Mouse (Mus musculus) kidney, embryonic 15.5 days (tissue): ENCODE data around the gene Nol10. TPM values are rescaled to one million over a fixed set of nuclear protein-coding genes. Genes with fewer than 3 reads are reported as not detected.
A peak's percentile ranks its signal among the peaks of the same experiment; 100 is the strongest.

Experiments
- ATAC-seq: fragments of 200-750 bp; cut with Nextera tagmentation; replicated peaks from 2 replicates; pipeline ENCODE4 v1.8.0; 2017; ENCODE audit warnings: moderate TSS enrichment; ENCODE audit not compliant: low FRiP score
- H3K27ac ChIP-seq: fragments of 300-500 bp; sonication (generic); 2 replicates; pipeline ENCODE4 v1.5.1; 2015; ENCODE audit warnings: mild to moderate bottlenecking, inconsistent platforms
- H3K27me3 ChIP-seq: fragments of 300-500 bp; sonication (generic); 2 replicates; pipeline ENCODE4 v1.6.1; 2015; ENCODE audit warnings: inconsistent platforms
- H3K36me3 ChIP-seq: fragments of 300-500 bp; sonication (generic); 2 replicates; pipeline ENCODE4 v1.6.1; 2015; ENCODE audit warnings: inconsistent platforms
- H3K4me1 ChIP-seq: fragments of 300-500 bp; sonication (generic); 2 replicates; pipeline ENCODE4 v1.6.1; 2015; ENCODE audit warnings: inconsistent platforms
- H3K4me2 ChIP-seq: fragments of 300-500 bp; sonication (generic); 2 replicates; pipeline ENCODE4 v1.6.1; 2015; ENCODE audit warnings: moderate library complexity, mild to moderate bottlenecking, inconsistent platforms
- H3K4me3 ChIP-seq: fragments of 300-500 bp; sonication (generic); replicated peaks from 2 replicates; pipeline ENCODE4 v1.5.1; 2015; ENCODE audit warnings: mild to moderate bottlenecking, inconsistent platforms
- H3K9ac ChIP-seq: fragments of 300-500 bp; sonication (generic); 2 replicates; pipeline ENCODE4 v1.6.1; 2015; ENCODE audit warnings: mild to moderate bottlenecking, inconsistent platforms
- H3K9me3 ChIP-seq: fragments of 300-500 bp; sonication (generic); replicated peaks from 2 replicates; pipeline ENCODE4 v1.6.1; 2016; ENCODE audit warnings: inconsistent platforms
- WGBS: fragments of 180-500 bp; shearing (Covaris S2); methylation state at CpG from one replicate; pipeline ENCODE4 v1.1.7; 2015; ENCODE audit warnings: mixed read lengths; 5-methylcytosine and 5-hydroxymethylcytosine counted together
- polyA plus RNA-seq: library from polyadenylated mRNA; unstranded; fragments of >200 nt; fragmentation: Nextera tagmentation; extraction: Ambion mirVana; gene quantifications from 2 replicates; pipeline ENCODE4 v1.2.1, GENCODE M21; 2015

Gene Nol10
- polyA plus RNA-seq, 1 experiment from 2014 or later, result 28.2 TPM

GRCm38 (mm10) chr12:17390510-17390909 is 42.3 kb downstream of the Nol10 start:
- peaks cover 22% of the 10 kb centered on the region for H3K4me1 ChIP-seq
- no peak overlapping the region for H3K4me2 ChIP-seq
- no peak overlapping the region for H3K9ac ChIP-seq
- H3K9me3 ChIP-seq, result no peaks in the 10 kb centered on the region
- WGBS, result 50% methylated on average over 4 of the region's 4 CpGs
- peaks cover 23% of the 10 kb centered on the region for H3K36me3 ChIP-seq
- no peaks in the 10 kb centered on the region for H3K27me3 ChIP-seq
- no peak for ATAC-seq
- peak overlapping the region; percentile 37; the same call in 1 of the 2 replicates for H3K27ac ChIP-seq
- no peak overlapping the region for H3K4me3 ChIP-seq

GRCm38 (mm10) chr12:17393148-17393547 is 44.9 kb downstream of the Nol10 start:
- ATAC-seq, result no peak
- Histone ChIP-seq H3K4me2 (no peak overlapping the region), H3K4me1 (peaks cover 4% of the 10 kb centered on the region; the same call in 1 of the 2 replicates), H3K4me3 (no peak overlapping the region), H3K9ac (no peak overlapping the region), H3K27me3 (no peaks in the 10 kb centered on the region), H3K27ac (no peak overlapping the region), H3K9me3 (no peaks in the 10 kb centered on the region), H3K36me3 (peaks cover 19% of the 10 kb centered on the region)
- WGBS, result 79% methylated on average over 13 of the region's 13 CpGs

- H3K27me3 ChIP-seq, result no peaks in the 10 kb centered on the region
- WGBS, result 77% methylated on average over 2 of the region's 2 CpGs
- no peak overlapping the region for H3K27ac ChIP-seq
- H3K4me3 ChIP-seq, result no peak overlapping the region
- ATAC-seq, result no peak
- H3K36me3 ChIP-seq, result peaks cover 30% of the 10 kb centered on the region
- H3K4me1 ChIP-seq, result 0 out of 2 replicates have a peak, but pooled peaks cover 3% of the 10 kb centered on the region
- no peak overlapping the region for H3K4me2 ChIP-seq
- H3K9me3 ChIP-seq, result no peaks in the 10 kb centered on the region
- H3K9ac ChIP-seq, result no peak overlapping the region
Observed at GRCm38 (mm10) chr12:17397150-17397549, 48.9 kb downstream of the Nol10 start.

GRCm38 (mm10) chr12:17401419-17401818 is 53.2 kb downstream of the Nol10 start:
- Histone ChIP-seq H3K9ac (no peak overlapping the region), H3K27ac (no peak overlapping the region), H3K4me2 (no peak overlapping the region), H3K27me3 (no peaks in the 10 kb centered on the region), H3K9me3 (no peaks in the 10 kb centered on the region), H3K4me3 (no peak overlapping the region), H3K36me3 (peaks cover 49% of the 10 kb centered on the region), H3K4me1 (0 out of 2 replicates have a peak, but pooled peaks cover 3% of the 10 kb centered on the region)
- 89% methylated on average over 1 of the region's 1 CpGs for WGBS
- ATAC-seq, result no peak

GRCm38 (mm10) chr12:17402116-17402515 is 53.9 kb downstream of the Nol10 start:
- no peak overlapping the region for H3K4me2 ChIP-seq
- H3K36me3 ChIP-seq, result peaks cover 56% of the 10 kb centered on the region
- ATAC-seq, result no peak
- 0 out of 2 replicates have a peak, but pooled peaks cover under 1% of the 10 kb centered on the region for H3K4me1 ChIP-seq
- WGBS, result 85% methylated on average over 3 of the region's 3 CpGs
- no peak overlapping the region for H3K27ac ChIP-seq
- H3K27me3 ChIP-seq, result no peaks in the 10 kb centered on the region
- no peak overlapping the region for H3K4me3 ChIP-seq
- no peak overlapping the region for H3K9ac ChIP-seq
- no peaks in the 10 kb centered on the region for H3K9me3 ChIP-seq

- no peak for ATAC-seq
- no peak overlapping the region for H3K4me3 ChIP-seq
- peaks cover 68% of the 10 kb centered on the region for H3K36me3 ChIP-seq
- no peaks in the 10 kb centered on the region for H3K27me3 ChIP-seq
- WGBS, result 91% methylated on average over 4 of the region's 4 CpGs
- no peak overlapping the region for H3K27ac ChIP-seq
- H3K9me3 ChIP-seq, result no peaks in the 10 kb centered on the region
- H3K9ac ChIP-seq, result no peak overlapping the region
- H3K4me1 ChIP-seq, result no peaks in the 10 kb centered on the region
- no peak overlapping the region for H3K4me2 ChIP-seq
Observed at GRCm38 (mm10) chr12:17403998-17404397, 55.7 kb downstream of the Nol10 start.

- Histone ChIP-seq H3K4me3 (no peak overlapping the region), H3K9ac (no peak overlapping the region), H3K27ac (no peak overlapping the region), H3K36me3 (peaks cover 75% of the 10 kb centered on the region), H3K4me2 (no peak overlapping the region), H3K27me3 (no peaks in the 10 kb centered on the region), H3K9me3 (no peaks in the 10 kb centered on the region), H3K4me1 (no peaks in the 10 kb centered on the region)
- WGBS, result 93% methylated on average over 4 of the region's 4 CpGs
- no peak for ATAC-seq
Observed at GRCm38 (mm10) chr12:17406825-17407224, 58.6 kb downstream of the Nol10 start.

GRCm38 (mm10) chr12:17408312-17408711 is 60.1 kb downstream of the Nol10 start:
- no peaks in the 10 kb centered on the region for H3K4me1 ChIP-seq
- no peak overlapping the region for H3K4me2 ChIP-seq
- no peak overlapping the region for H3K27ac ChIP-seq
- H3K9ac ChIP-seq, result no peak overlapping the region
- no peaks in the 10 kb centered on the region for H3K9me3 ChIP-seq
- ATAC-seq, result no peak
- H3K4me3 ChIP-seq, result no peak overlapping the region
- WGBS, result 91% methylated on average over 7 of the region's 7 CpGs
- no peaks in the 10 kb centered on the region for H3K27me3 ChIP-seq
- peaks cover 65% of the 10 kb centered on the region for H3K36me3 ChIP-seq

- H3K9ac ChIP-seq, result no peak overlapping the region
Observed at GRCm38 (mm10) chr12:17411242-17411641, 63.0 kb downstream of the Nol10 start.

GRCm38 (mm10) chr12:17411797-17412526 is 63.7 kb downstream of the Nol10 start:
- no peak overlapping the region for H3K27ac ChIP-seq
- no peaks in the 10 kb centered on the region for H3K9me3 ChIP-seq
- WGBS, result 59% methylated on average over 12 of the region's 12 CpGs
- ATAC-seq, result no peak
- no peak overlapping the region for H3K9ac ChIP-seq
- peaks cover 7% of the 10 kb centered on the region for H3K4me1 ChIP-seq
- H3K27me3 ChIP-seq, result no peaks in the 10 kb centered on the region
- H3K4me3 ChIP-seq, result no peak overlapping the region
- H3K36me3 ChIP-seq, result peaks cover 43% of the 10 kb centered on the region
- no peak overlapping the region for H3K4me2 ChIP-seq

More at GRCm38 (mm10) chr12:17411242-17411641, 63.0 kb downstream of the Nol10 start:
- Histone ChIP-seq H3K9me3 (no peaks in the 10 kb centered on the region), H3K4me2 (no peak overlapping the region), H3K27me3 (no peaks in the 10 kb centered on the region), H3K4me3 (no peak overlapping the region), H3K4me1 (peaks cover 3% of the 10 kb centered on the region; the same call in 1 of the 2 replicates), H3K27ac (no peak overlapping the region), H3K36me3 (peaks cover 43% of the 10 kb centered on the region)
- ATAC-seq, result no peak
- WGBS, result 89% methylated on average over 2 of the region's 2 CpGs

GRCm38 (mm10) chr12:17414734-17415133 is 66.5 kb downstream of the Nol10 start:
- ATAC-seq, result 0 out of 2 replicates have a peak, but pooled peaks have one; percentile 52
- Histone ChIP-seq H3K27me3 (no peaks in the 10 kb centered on the region), H3K4me1 (peaks cover 7% of the 10 kb centered on the region), H3K27ac (no peak overlapping the region), H3K9ac (no peak overlapping the region), H3K4me2 (no peak overlapping the region), H3K36me3 (peaks cover 47% of the 10 kb centered on the region), H3K4me3 (no peak overlapping the region), H3K9me3 (no peaks in the 10 kb centered on the region)
- WGBS, result 70% methylated on average over 7 of the region's 7 CpGs

GRCm38 (mm10) chr12:17420168-17420810 is 72.0 kb downstream of the Nol10 start:
- Histone ChIP-seq H3K4me3 (no peak overlapping the region), H3K27ac (no peak overlapping the region), H3K4me1 (peaks cover 7% of the 10 kb centered on the region), H3K27me3 (no peaks in the 10 kb centered on the region), H3K9ac (no peak overlapping the region), H3K9me3 (no peaks in the 10 kb centered on the region), H3K4me2 (no peak overlapping the region), H3K36me3 (peaks cover 79% of the 10 kb centered on the region)
- no peak for ATAC-seq
- 52% methylated on average over 3 of the region's 3 CpGs for WGBS
